Mouse (Mus musculus): ENCODE data around the gene Fam102a. TPM values are rescaled to one million over a fixed set of nuclear protein-coding genes. Genes with fewer than 3 reads are reported as not detected.

The Fam102a gene
- total and polyA plus RNA-seq, 3 experiments, result 1.3 to 7.8 (median 3.8) TPM

DNA sequence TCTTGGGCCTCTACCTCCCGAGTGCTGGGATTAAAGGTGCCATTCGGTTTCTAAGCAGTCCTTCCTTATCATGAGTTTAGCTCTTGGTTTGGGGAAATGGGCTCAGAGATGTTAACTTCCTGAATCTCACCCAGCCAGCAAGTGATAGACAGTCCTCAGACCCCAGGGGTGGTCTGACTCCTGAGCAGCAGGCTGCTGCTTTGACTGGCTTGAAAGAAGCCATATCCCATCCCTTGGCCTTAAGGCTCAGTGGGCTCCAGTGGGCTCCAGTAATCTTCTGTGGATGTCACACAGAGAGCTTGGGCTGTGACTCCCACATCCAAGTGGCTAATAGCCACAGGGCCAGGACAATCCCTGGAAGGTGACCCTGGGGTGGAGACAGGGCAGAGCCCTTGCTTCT lies 40.6 kb upstream of the Fam102a start:
- no peaks in the 10 kb centered on the region; a peak in 1 of 4 replicates for H3K4me1 ChIP-seq (ENCODE audit: control insufficient read depth in 1 of 2, insufficient read depth in 2 of 2)
- dilution Hi-C loops (cut with MboI; ENCODE audit: extremely low pct_ligation_motif_present, extremely low pct_unique_long_range_greater_than_20kb, low sequenced_read_pairs), result no loop called here
- H3K4me2 ChIP-seq (ENCODE audit: insufficient read depth, low read depth, poor library complexity, severe bottlenecking), result no peak overlapping the region

DNA sequence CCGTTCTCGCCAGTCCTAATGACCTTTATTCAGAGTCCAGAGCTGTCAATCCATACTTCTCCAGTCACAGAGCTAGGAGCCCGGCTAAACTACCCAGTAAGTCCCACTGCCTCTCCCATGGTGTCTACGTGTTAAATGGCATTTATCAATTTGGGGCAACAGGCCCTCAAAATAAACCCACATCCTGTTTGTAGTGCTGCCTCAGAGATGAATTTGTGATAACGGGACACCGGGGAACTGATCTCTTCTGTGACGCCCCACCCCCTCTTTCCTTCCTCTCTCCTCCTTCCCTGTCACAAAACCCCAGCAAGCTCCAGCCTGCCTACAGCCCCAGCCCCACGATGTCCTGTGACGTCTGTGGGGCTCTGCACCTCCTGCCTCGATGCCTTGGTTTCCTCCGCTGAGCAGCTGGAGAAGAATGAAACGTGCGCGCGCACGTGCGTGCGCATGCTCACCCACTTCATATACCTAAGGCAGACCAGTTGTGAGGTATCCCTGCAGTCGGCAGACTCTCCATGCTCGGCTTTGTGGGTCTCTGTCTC lies 39.9 kb upstream of the Fam102a start:
- Histone ChIP-seq H3K27me3 (replicated peaks) (no peaks in the 10 kb centered on the region), H3K9me3 (replicated peaks; ENCODE audit: low read length) (peaks cover 7% of the 10 kb centered on the region), H3K4me3 (replicated peaks in 1 of 3; ENCODE audit: low read depth in 2 of 3, low read length in 2 of 3, poor library complexity in 1 of 3) (no peak overlapping the region), H3K36me3 (replicated peaks in 1 of 2; ENCODE audit: control insufficient read depth in 1 of 2, insufficient read depth in 1 of 2, low read length in 1 of 2) (no peaks in the 10 kb centered on the region), H3K4me1 (ENCODE audit: control insufficient read depth in 1 of 2, insufficient read depth in 2 of 2) (no peaks in the 10 kb centered on the region; a peak in 1 of 4 replicates), H3K27ac (ENCODE audit: insufficient read depth, low read depth) (no peak overlapping the region), H3K79me2 (replicated peaks; ENCODE audit: control insufficient read depth, extremely low read depth, insufficient read depth, poor library complexity, severe bottlenecking) (no peaks in the 10 kb centered on the region), H3K4me2 (ENCODE audit: insufficient read depth, low read depth, poor library complexity, severe bottlenecking) (no peak overlapping the region), H3K9ac (ENCODE audit: insufficient read depth, low read depth) (no peak overlapping the region)
- no peak for DNase-seq (ENCODE audit: extremely low read depth)
- dilution Hi-C loops (cut with MboI; ENCODE audit: extremely low pct_ligation_motif_present, extremely low pct_unique_long_range_greater_than_20kb, low sequenced_read_pairs) (no loop called here), in situ Hi-C loops (cut with MboI; ENCODE audit: low pct_ligation_motif_present, low pct_unique_long_range_greater_than_20kb, low sequenced_read_pairs) (no loop called here)
- TF ChIP-seq NELFE (IDR thresholded peaks at IDR 0.05; ENCODE audit: low read depth, low read length) (no peak), EP300 (IDR thresholded peaks at IDR 0.05; ENCODE audit: low read length) (no peak), USF2 (conservative IDR thresholded peaks at IDR 0.05; ENCODE audit: low read depth, low read length) (no peak)

More for the DNA sequence above, 40.6 kb upstream of the Fam102a start:
- H3K9ac ChIP-seq (ENCODE audit: insufficient read depth, low read depth), result no peak overlapping the region
- in situ Hi-C loops (cut with MboI; ENCODE audit: low pct_ligation_motif_present, low pct_unique_long_range_greater_than_20kb, low sequenced_read_pairs), result loop anchor here (5.0 kb wide), 1 partner anchor 68 kb away; no protein-coding TSS in a partner anchor
- H3K27ac ChIP-seq (ENCODE audit: insufficient read depth, low read depth), result no peak overlapping the region
- H3K27me3 ChIP-seq (replicated peaks), result no peaks in the 10 kb centered on the region
- no peak overlapping the region for H3K4me3 ChIP-seq (replicated peaks in 1 of 3; ENCODE audit: low read depth in 2 of 3, low read length in 2 of 3, poor library complexity in 1 of 3)
- TF ChIP-seq POLR2A (IDR thresholded peaks at IDR 0.05; ENCODE audit: low read depth, low read length), result no peak
- no peak for TF ChIP-seq NRF1 (IDR thresholded peaks at IDR 0.05; ENCODE audit: low read depth, low read length)
- no peak for TF ChIP-seq UBTF (IDR thresholded peaks at IDR 0.05; ENCODE audit: low read depth, low read length)
- TF ChIP-seq SMC3 (IDR thresholded peaks at IDR 0.05; ENCODE audit: low read depth, low read length), result no peak
- no peak for TF ChIP-seq USF1 (IDR thresholded peaks at IDR 0.05; ENCODE audit: low read depth, low read length)
- TF ChIP-seq ZMIZ1 (IDR thresholded peaks at IDR 0.05; ENCODE audit: low read depth, low read length), result no peak
- H3K36me3 ChIP-seq (replicated peaks in 1 of 2; ENCODE audit: control insufficient read depth in 1 of 2, insufficient read depth in 1 of 2, low read length in 1 of 2), result no peaks in the 10 kb centered on the region
- H3K9me3 ChIP-seq (replicated peaks; ENCODE audit: low read length), result peaks cover 7% of the 10 kb centered on the region
- H3K79me2 ChIP-seq (replicated peaks; ENCODE audit: control insufficient read depth, extremely low read depth, insufficient read depth, poor library complexity, severe bottlenecking), result no peaks in the 10 kb centered on the region
- DNase-seq (ENCODE audit: extremely low read depth), result no peak

DNA sequence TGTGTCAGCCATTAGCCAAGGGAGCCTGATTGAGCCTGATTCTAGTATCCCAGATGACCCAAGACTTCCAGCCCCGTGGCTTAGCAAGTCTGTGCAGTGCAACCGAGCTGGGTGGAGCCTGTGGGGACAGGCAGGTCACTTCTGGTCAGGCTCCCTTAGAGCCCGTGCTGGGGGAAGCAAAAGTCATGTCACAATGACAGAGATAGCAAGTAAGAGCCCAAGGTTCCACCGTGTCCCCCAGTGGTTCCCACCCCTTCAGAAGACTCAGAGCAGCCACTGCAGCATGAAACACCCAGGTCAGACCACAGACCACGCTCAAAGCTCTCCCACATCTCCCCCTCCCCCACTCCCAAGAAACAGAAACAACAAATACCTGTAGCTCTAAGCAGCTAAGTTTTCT lies 38.9 kb upstream of the Fam102a start:
- Histone ChIP-seq H3K4me2 (ENCODE audit: insufficient read depth, low read depth, poor library complexity, severe bottlenecking) (no peak overlapping the region), H3K9ac (ENCODE audit: insufficient read depth, low read depth) (no peak overlapping the region), H3K9me3 (replicated peaks; ENCODE audit: low read length) (peaks cover 7% of the 10 kb centered on the region), H3K79me2 (replicated peaks; ENCODE audit: control insufficient read depth, extremely low read depth, insufficient read depth, poor library complexity, severe bottlenecking) (no peaks in the 10 kb centered on the region), H3K4me1 (ENCODE audit: control insufficient read depth in 1 of 2, insufficient read depth in 2 of 2) (no peaks in the 10 kb centered on the region; a peak in 1 of 4 replicates), H3K27ac (ENCODE audit: insufficient read depth, low read depth) (no peak overlapping the region), H3K27me3 (replicated peaks) (no peaks in the 10 kb centered on the region), H3K36me3 (replicated peaks in 1 of 2; ENCODE audit: control insufficient read depth in 1 of 2, insufficient read depth in 1 of 2, low read length in 1 of 2) (no peaks in the 10 kb centered on the region), H3K4me3 (replicated peaks in 1 of 3; ENCODE audit: low read depth in 2 of 3, low read length in 2 of 3, poor library complexity in 1 of 3) (no peak overlapping the region)
- TF ChIP-seq JUN (IDR thresholded peaks at IDR 0.05; ENCODE audit: insufficient read depth, low read depth, low read length), result no peak
- TF ChIP-seq CTCF (conservative IDR thresholded peaks at IDR 0.05 in 1 of 2, IDR thresholded peaks at IDR 0.05 in 1 of 2; ENCODE audit: low read depth in 2 of 2, low read length in 2 of 2), result no peak
- TF ChIP-seq ETS1 (conservative IDR thresholded peaks at IDR 0.05; ENCODE audit: low read depth, low read length), result no peak
- no peak for TF ChIP-seq RCOR1 (conservative IDR thresholded peaks at IDR 0.05; ENCODE audit: low read depth, low read length)
- TF ChIP-seq PAX5 (IDR thresholded peaks at IDR 0.05; ENCODE audit: low read length), result no peak
- no peak for TF ChIP-seq CHD2 (IDR thresholded peaks at IDR 0.05; ENCODE audit: low read length)
- no peak for TF ChIP-seq MAZ (IDR thresholded peaks at IDR 0.05; ENCODE audit: low read depth, low read length)
- no peak for TF ChIP-seq BHLHE40 (IDR thresholded peaks at IDR 0.05; ENCODE audit: low read depth, low read length)
- TF ChIP-seq POLR2AphosphoS2 (IDR thresholded peaks at IDR 0.05; ENCODE audit: low read depth, low read length), result no peak
- no peak for TF ChIP-seq SMC3 (IDR thresholded peaks at IDR 0.05; ENCODE audit: low read depth, low read length)
- TF ChIP-seq E2F4 (IDR thresholded peaks at IDR 0.05; ENCODE audit: insufficient replicate concordance, low read depth, low read length), result no peak
- TF ChIP-seq MXI1 (IDR thresholded peaks at IDR 0.05; ENCODE audit: low read depth, low read length), result no peak
- no peak for TF ChIP-seq JUND (conservative IDR thresholded peaks at IDR 0.05; ENCODE audit: low read depth, low read length)
- TF ChIP-seq USF1 (IDR thresholded peaks at IDR 0.05; ENCODE audit: low read depth, low read length), result no peak
- TF ChIP-seq ELF1 (IDR thresholded peaks at IDR 0.05; ENCODE audit: low read depth, low read length), result no peak
- no peak for TF ChIP-seq GABPA (IDR thresholded peaks at IDR 0.05; ENCODE audit: insufficient replicate concordance, low read depth, low read length)
- no peak for TF ChIP-seq MYC (IDR thresholded peaks at IDR 0.05; ENCODE audit: low read depth, low read length)
- no peak for TF ChIP-seq ZKSCAN1 (IDR thresholded peaks at IDR 0.05; ENCODE audit: borderline replicate concordance, low read depth, low read length)
- DNase-seq (ENCODE audit: extremely low read depth), result no peak
- in situ Hi-C loops (cut with MboI; ENCODE audit: low pct_ligation_motif_present, low pct_unique_long_range_greater_than_20kb, low sequenced_read_pairs) (no loop called here), dilution Hi-C loops (cut with MboI; ENCODE audit: extremely low pct_ligation_motif_present, extremely low pct_unique_long_range_greater_than_20kb, low sequenced_read_pairs) (no loop called here)

Measured in CH12.LX (cell line).